Mouse (Mus musculus): ENCODE data around the gene Kif26b. TPM values are rescaled to one million over a fixed set of nuclear protein-coding genes. Genes with fewer than 3 reads are reported as not detected.

Kif26b gene
- total RNA-seq, 2 experiments from 2014 or later, result 28.6 to 29.9 TPM

DNA sequence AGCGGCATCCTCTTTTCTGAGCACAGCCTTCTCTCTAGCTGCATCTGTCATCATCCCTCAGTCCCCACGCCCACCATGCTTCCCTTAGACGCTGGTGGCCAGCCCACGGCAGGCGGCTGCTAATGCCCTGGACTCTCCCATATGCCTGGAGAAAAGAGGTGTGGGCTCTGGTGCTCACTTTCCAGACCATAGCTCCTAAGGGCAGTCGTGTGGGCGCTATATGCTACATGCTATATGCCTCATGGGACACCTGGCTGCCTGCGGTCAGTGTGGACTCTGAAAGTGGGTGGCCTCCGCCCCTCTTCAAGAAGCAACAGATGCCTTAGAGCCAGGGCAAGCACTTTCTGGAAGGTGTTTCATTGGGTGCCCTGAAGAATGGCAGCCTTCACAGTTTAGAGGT, 306.9 kb downstream of the Kif26b start:
- DNase-seq (ENCODE audit: low spot score in 2 of 2), result no peak

DNA sequence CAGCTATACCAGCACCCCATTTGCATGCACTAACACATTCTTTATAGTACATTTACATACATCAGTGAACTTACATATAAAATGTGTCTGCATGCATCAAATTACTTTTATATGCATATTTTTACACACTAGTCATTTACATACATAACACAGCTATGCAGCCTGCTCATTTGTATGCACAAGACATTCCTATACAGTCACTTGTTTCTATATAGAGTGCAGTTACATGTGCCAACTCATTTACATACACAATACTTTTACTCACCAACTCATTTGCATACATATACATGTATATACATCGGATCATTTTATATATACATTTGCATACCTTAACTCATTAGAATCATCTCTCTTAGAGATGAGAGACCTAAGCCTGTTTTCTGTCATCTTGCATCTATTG, 308.1 kb downstream of the Kif26b start:
- no peak for DNase-seq (ENCODE audit: low spot score in 2 of 2)

DNA sequence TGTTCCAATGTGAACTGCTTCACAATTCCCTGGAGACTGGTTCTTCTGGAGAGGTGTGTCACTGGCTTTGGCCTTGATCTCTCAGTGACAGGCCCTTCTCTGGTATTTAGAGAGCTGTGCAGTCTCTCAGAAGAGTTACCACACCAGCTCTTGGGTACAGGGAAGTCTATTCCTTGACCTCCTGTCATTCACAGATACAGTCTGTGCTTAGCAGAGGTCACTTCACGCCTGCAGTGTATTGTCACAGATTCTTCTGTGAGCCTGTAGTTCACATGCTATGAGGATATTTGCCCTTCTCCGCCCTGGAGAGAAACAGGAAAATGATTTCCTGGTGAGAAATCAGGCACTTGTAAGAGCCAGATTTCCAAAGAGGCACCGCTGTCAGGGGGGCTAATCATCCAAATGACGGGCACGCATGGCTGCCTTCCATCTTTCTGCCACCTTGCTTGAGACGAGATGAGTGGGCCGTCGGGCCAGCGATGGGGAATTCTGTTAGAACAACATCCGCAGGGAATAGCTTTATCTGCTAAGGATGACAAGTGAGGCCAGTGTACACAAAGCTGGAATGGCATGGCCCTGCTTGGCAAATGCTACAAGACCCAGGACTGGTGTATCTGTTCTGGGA, 309.9 kb downstream of the Kif26b start:
- DNase-seq (ENCODE audit: low spot score in 2 of 2), result no peak

DNA sequence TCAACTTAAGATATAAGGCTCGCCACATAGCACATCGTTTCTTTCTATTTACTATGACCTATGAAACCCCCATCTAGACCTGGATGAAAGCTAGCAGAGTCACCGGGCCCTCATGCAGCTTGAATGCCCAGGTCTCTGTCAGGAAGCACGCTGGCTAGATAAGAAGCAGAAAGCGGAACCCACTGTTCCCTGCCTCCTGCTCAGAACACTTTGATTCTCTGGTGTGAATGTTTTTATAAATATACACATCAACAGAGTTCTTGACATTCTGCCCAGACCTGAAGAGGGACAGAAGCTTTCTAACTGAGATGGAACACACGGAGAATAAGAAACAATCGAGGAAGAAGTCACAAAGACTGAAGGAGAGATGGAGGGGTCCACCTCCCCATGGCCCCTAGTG, 311.4 kb downstream of the Kif26b start:
- no peak for DNase-seq (ENCODE audit: low spot score in 2 of 2)

GRCm38 (mm10) chr1:178844839-178845238, 315.9 kb downstream of the Kif26b start:
- no peak for DNase-seq (ENCODE audit: low spot score in 2 of 2)

DNA sequence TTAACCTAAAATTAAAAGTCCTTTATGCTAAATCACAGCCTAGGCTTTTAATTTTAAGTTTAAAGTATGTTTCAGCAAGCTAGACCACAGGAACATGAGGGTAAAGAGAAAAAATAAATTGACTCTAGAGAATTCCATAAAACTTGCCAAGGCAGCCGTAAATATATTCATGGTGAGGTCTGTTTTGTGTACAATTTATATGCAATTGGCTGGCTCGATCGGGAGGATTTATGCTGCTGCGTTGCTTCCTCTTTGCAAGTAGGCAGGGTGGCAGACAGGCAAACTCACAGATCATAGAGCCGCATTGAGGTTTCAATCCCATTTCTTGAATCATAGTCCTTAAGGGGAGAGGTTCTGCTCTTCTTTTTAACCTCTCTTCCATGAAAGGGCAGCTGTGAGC, 318.6 kb downstream of the Kif26b start:
- no peak for DNase-seq (ENCODE audit: low spot score in 2 of 2)

- no peak for DNase-seq (ENCODE audit: low spot score in 2 of 2)
Observed at GRCm38 (mm10) chr1:178848380-178849106, 319.6 kb downstream of the Kif26b start.

DNA sequence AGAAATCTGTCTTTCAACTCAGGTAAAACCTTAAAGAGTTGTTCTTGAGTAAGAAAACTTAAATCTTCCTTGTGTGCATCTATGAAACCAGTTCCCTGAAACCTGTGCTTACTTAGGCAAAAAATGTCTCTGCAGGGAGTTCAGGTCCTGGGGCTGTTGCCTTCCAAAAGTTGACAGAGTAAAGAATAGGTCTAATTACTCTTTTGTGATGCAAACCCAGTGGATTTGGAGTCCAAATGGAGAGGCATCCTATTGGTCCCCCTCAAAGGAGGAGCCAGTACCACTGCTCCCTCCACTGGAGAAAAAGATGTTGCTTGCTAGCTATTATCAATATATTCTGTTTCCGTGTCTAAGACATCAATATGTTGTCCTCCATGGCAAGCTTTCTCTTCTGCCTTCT, 321.6 kb downstream of the Kif26b start:
- DNase-seq (ENCODE audit: low spot score in 2 of 2), result no peak

DNA sequence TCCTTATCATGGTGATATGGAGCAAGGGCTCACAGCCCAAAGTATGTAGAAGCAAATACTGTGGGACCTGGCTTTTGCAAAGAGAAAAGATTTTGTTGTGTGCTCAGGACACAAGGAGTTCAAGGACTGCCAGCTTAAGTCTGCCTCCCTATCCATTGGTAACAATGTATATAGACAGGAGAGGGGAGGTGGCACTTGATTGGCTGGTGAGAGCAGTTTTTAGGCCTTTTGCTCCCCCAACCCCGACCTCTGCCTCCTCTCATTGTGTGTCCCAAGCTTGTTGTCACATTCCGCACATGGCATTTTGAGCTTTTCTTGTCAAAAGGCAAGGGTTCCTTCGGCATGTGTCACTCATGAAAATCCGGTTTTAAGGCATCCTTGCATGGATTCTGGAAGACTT, 326.0 kb downstream of the Kif26b start:
- no peak for DNase-seq (ENCODE audit: low spot score in 2 of 2)

DNA sequence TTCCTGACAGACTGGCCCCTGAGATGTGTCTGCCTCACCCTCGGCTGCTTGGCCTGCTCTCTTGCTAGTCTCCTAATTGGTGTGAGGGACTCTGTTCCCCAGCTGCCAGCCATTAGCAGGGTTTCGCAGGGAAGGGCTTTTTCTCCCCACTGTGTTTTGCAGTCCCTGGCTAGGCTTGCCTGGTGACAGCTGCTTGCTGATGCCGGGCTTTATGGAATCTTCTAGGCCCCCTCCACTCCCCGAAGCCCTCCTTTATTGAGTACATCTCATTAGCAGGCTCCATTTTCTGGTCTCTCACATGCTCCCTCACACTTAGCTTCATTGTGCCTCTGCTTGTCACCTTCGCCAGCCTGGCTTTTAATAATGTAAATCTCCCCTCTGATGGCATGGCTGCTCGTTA, 327.0 kb downstream of the Kif26b start:
- peak in 1 of 2 experiments; percentile 38 for DNase-seq (ENCODE audit: low spot score in 2 of 2)

DNA sequence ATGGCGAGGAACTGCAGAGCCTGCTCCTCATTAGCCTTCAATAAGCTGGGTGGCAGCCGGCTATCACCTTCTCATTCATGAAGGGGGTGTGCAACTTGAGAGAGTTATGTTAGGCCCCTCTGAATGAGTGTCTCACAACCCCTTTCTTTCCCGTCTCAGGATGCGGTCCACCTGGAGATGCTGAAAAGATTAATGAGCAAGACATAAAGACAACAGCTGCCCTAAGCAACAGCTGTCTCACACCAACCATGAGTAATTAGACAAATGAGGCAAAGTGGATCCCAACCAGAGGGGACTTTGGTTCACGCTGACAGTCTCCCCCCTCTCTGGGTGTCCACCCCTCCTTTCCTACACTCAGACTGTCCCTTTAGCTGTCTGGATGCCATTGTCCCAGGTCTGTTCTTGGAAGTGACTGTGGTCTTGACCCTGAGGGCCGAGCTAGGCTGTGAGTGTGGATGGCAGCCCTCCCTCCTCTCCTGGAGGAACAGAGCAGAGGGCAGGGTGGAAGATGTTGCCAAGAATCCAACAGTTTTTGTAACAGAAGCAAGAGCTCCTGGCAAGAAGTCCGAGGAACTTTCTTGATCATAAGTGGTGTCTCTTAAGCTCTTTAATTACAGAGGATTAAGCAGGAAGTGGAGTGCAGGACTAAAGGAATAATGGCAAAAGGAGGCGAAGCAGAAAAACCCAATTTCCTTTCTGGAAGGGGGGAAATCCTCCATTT, 331.9 kb downstream of the Kif26b start:
- DNase-seq (ENCODE audit: low spot score in 2 of 2), result no peak

GRCm38 (mm10) chr1:178861392-178861762, 332.5 kb downstream of the Kif26b start:
- DNase-seq (ENCODE audit: low spot score in 2 of 2), result no peak

DNA sequence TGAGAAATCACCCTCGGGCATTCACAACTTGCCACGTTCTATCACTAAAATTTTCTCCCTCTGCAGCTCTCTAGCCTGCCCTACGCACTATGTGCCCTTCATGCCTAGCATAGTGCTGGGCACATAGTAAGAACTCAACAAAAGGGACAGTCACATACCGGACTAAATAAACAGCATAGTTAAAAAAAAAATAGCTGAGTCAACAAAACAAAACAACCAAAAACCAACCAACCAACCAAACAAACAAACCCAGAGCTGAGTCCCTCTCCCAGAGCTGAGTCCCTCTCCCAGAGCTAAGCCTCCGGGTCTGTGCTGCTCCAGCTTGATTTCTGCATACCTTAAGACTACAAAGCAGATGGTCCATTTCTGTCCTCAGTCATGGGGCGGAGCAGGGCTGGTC, 334.8 kb downstream of the Kif26b start:
- no peak for DNase-seq (ENCODE audit: low spot score in 2 of 2)

GRCm38 (mm10) chr1:178864297-178864696, 335.4 kb downstream of the Kif26b start:
- no peak for DNase-seq (ENCODE audit: low spot score in 2 of 2)

DNA sequence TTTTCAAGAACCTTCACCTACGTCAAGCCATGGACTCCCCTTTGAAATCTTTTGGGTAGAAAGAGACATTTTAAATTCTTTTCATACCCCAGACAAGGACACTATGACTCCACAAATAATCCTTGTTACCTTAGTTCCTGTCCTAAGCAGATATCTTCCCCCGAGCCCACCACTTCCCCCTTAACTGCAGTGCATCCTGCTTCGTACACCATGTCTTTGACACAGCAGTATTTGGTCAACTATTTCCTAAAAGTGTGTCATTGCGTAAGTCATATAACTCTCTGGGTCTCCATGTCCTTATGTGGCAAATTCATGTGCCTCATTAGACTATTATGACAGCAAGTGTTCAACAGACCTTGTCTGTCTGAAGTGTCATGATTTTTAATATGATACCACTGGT, 337.8 kb downstream of the Kif26b start:
- DNase-seq (ENCODE audit: low spot score in 2 of 2), result no peak

GRCm38 (mm10) chr1:178871055-178871454, 342.1 kb downstream of the Kif26b start:
- DNase-seq (ENCODE audit: low spot score in 2 of 2), result no peak

DNA sequence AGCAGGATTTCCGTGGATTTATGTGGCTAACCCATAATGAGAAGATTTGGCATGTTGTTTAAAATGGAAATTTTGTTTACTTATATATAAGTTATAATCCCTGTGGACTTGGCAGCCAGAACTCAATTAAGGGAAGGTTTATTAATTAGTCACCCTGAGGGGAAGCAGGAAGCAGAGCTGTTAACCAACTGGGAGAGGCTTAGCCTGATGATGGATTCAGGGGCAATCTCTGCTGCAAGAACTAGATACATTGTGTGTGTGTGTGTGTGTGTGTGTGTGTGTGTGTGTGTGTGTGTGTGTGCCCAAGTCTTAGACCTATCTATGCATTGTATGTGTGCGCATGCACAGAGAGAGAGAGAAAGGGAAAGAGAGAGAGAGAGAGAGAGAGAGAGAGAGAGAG, 348.0 kb downstream of the Kif26b start:
- no peak for DNase-seq (ENCODE audit: low spot score in 2 of 2)

GRCm38 (mm10) chr1:178878676-178879075, 349.8 kb downstream of the Kif26b start:
- no peak for DNase-seq (ENCODE audit: low spot score in 2 of 2)

DNA sequence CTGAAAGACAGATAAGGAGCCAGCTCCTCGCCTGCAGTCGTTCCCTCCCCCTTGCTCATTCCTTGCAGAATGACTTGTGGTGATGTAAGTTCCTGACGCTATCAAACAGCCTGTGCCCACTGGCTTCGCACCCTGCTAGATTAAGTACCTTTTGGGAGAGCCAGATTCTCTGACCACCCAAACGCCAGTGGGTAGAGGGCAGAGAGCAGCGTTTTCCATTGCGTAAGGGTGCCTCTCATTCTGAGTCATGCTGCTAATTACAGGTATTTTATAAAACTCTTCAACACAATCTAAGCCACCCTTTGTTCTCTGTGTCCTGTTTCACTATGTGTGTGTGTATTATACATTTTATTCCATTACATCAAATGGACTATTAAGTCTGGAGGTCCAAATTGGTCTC, 352.0 kb downstream of the Kif26b start:
- DNase-seq (ENCODE audit: low spot score in 2 of 2), result no peak

GRCm38 (mm10) chr1:178886671-178887070, 357.7 kb downstream of the Kif26b start:
- DNase-seq (ENCODE audit: low spot score in 2 of 2), result no peak

- no peak for DNase-seq (ENCODE audit: low spot score in 2 of 2)
Observed at GRCm38 (mm10) chr1:178892376-178892775, 363.5 kb downstream of the Kif26b start.
